Comparison of ENCODE assay signal across 22 mouse cellular contexts in genomic region chr7:124289873-124290272, GRCm38 (mm10).
DNase-seq lines count a peak whose midpoint lies in the region; ATAC-seq and TF ChIP-seq lines count a peak whose summit lies in the region.
"Had no signal": no experiment of that assay in that cellular context is flagged by ENCODE, and none has a peak within 500 bp of the region (broad histone marks: within the 10 kb centered on the region; RNA-seq: fewer than 3 reads in every experiment).

No protein-coding gene starts in this region.

- H3K36me3 ChIP-seq in midbrain, embryonic 13.5 days, result no peaks in the 10 kb centered on the region
- H3K36me3 ChIP-seq in midbrain, embryonic 14.5 days (ENCODE audit: control insufficient read depth, insufficient read depth, low read length), result no peaks in the 10 kb centered on the region
- H3K36me3 ChIP-seq in lung, postnatal 0 days (ENCODE audit: insufficient read depth, low read length), result no peaks in the 10 kb centered on the region
- no peaks in the 10 kb centered on the region for H3K36me3 ChIP-seq in stomach, postnatal 0 days (ENCODE audit: control insufficient read depth, insufficient read depth, low read length)
- H3K36me3 ChIP-seq: embryonic facial prominence, embryonic 10.5 days; embryonic facial prominence, embryonic 12.5 days; forebrain, embryonic 15.5 days; G1E had no signal

- no peak for ATAC-seq in midbrain, embryonic 13.5 days
- ATAC-seq in midbrain, embryonic 14.5 days (ENCODE audit: low FRiP score, low TSS enrichment), result no peak
- no peak for ATAC-seq in lung, postnatal 0 days
- ATAC-seq in stomach, postnatal 0 days (ENCODE audit: low FRiP score, low TSS enrichment), result no peak
- ATAC-seq: activated CD4-positive, CD25-positive, alpha-beta regulatory T cell, adult 4 months; forebrain, embryonic 13.5 days; forebrain, embryonic 15.5 days; forebrain, postnatal 0 days; Patski had no signal

- H3K27me3 ChIP-seq in midbrain, embryonic 13.5 days, result no peaks in the 10 kb centered on the region
- H3K27me3 ChIP-seq in midbrain, embryonic 14.5 days (ENCODE audit: control insufficient read depth, insufficient read depth, low read length), result no peaks in the 10 kb centered on the region
- H3K27me3 ChIP-seq in lung, postnatal 0 days (replicated peaks; ENCODE audit: insufficient read depth, low read length), result no peaks in the 10 kb centered on the region
- no peaks in the 10 kb centered on the region for H3K27me3 ChIP-seq in stomach, postnatal 0 days (ENCODE audit: control insufficient read depth, insufficient read depth, low read length)
- H3K27me3 ChIP-seq: embryonic facial prominence, embryonic 12.5 days; forebrain, embryonic 13.5 days; forebrain, embryonic 15.5 days; Patski had no signal

- no peak overlapping the region for H3K4me3 ChIP-seq in midbrain, embryonic 13.5 days (replicated peaks)
- H3K4me3 ChIP-seq in midbrain, embryonic 14.5 days (replicated peaks; ENCODE audit: low read depth, low read length), result no peak overlapping the region
- no peak overlapping the region for H3K4me3 ChIP-seq in lung, postnatal 0 days (ENCODE audit: low read depth, low read length)
- no peak overlapping the region for H3K4me3 ChIP-seq in stomach, postnatal 0 days (ENCODE audit: low read depth, low read length)
- H3K4me3 ChIP-seq: embryonic facial prominence, embryonic 10.5 days; embryonic facial prominence, embryonic 12.5 days; forebrain, embryonic 13.5 days; forebrain, embryonic 15.5 days had no signal

- no peaks in the 10 kb centered on the region for H3K4me1 ChIP-seq in midbrain, embryonic 13.5 days (replicated peaks)
- no peaks in the 10 kb centered on the region for H3K4me1 ChIP-seq in midbrain, embryonic 14.5 days (ENCODE audit: control insufficient read depth, insufficient read depth, low read length)
- H3K4me1 ChIP-seq in lung, postnatal 0 days (ENCODE audit: insufficient read depth, low read depth, low read length), result no peaks in the 10 kb centered on the region
- H3K4me1 ChIP-seq in stomach, postnatal 0 days (replicated peaks; ENCODE audit: control insufficient read depth, insufficient read depth), result no peaks in the 10 kb centered on the region
- H3K4me1 ChIP-seq: embryonic facial prominence, embryonic 10.5 days; embryonic facial prominence, embryonic 12.5 days; forebrain, embryonic 13.5 days; forebrain, embryonic 15.5 days had no signal

- TF ChIP-seq EP300 in lung, postnatal 0 days (IDR thresholded peaks at IDR 0.05), result no peak
- TF ChIP-seq EP300 in stomach, postnatal 0 days (optimal IDR thresholded peaks at IDR 0.05), result no peak

- TF ChIP-seq CTCF in lung, postnatal 0 days (IDR thresholded peaks at IDR 0.05), result no peak
- TF ChIP-seq CTCF in stomach, postnatal 0 days (IDR thresholded peaks at IDR 0.05; ENCODE audit: low read depth), result no peak

- peak overlapping the region; percentile 39; the same call in 1 of the 2 replicates for H3K27ac ChIP-seq in midbrain, embryonic 13.5 days
- H3K27ac ChIP-seq in midbrain, embryonic 14.5 days (replicated peaks; ENCODE audit: low read depth, low read length), result no peak overlapping the region
- no peak overlapping the region for H3K27ac ChIP-seq in lung, postnatal 0 days (ENCODE audit: low read length)
- H3K27ac ChIP-seq in stomach, postnatal 0 days (replicated peaks), result no peak overlapping the region
- H3K27ac ChIP-seq: embryonic facial prominence, embryonic 10.5 days; embryonic facial prominence, embryonic 12.5 days; forebrain, embryonic 13.5 days; forebrain, embryonic 15.5 days had no signal

- no peak overlapping the region for H3K4me2 ChIP-seq in midbrain, embryonic 13.5 days (replicated peaks)
- H3K4me2 ChIP-seq in midbrain, embryonic 14.5 days (ENCODE audit: low read length), result no peak overlapping the region
- H3K4me2 ChIP-seq in lung, postnatal 0 days (replicated peaks; ENCODE audit: low read depth, low read length), result no peak overlapping the region
- no peak overlapping the region for H3K4me2 ChIP-seq in stomach, postnatal 0 days (replicated peaks; ENCODE audit: low read depth)
- H3K4me2 ChIP-seq: embryonic facial prominence, embryonic 12.5 days; forebrain, embryonic 13.5 days; forebrain, embryonic 15.5 days had no signal

- 84% methylated on average over 6 of the region's 6 CpGs for WGBS in midbrain, embryonic 13.5 days
- 77% methylated on average over 6 of the region's 6 CpGs for WGBS in midbrain, embryonic 14.5 days
- WGBS in lung, postnatal 0 days, result 46% methylated on average over 6 of the region's 6 CpGs
- 70% methylated on average over 6 of the region's 6 CpGs for whole genome bisulfite sequencing in stomach, postnatal 0 days

- DNase-seq in midbrain, embryonic 14.5 days, result no peak
- peak; percentile 5 for DNase-seq in ES-CJ7 (ENCODE audit: low read depth, low spot score)
- DNase-seq in R1 (ENCODE audit: low read depth, low spot score), result peak; percentile 60
- no peak for DNase-seq in lung, postnatal 0 days (ENCODE audit: low spot score)
- no peak for DNase-seq in stomach, postnatal 0 days (ENCODE audit: low spot score)
- DNase-seq: adrenal gland, adult 8-10 months; adrenal gland, postnatal 14 days; adrenal gland, postnatal 36 days; cerebellum, adult 11-12 months; cerebellum, adult 2 months; cerebellum, adult 9-10 months; cerebellum, postnatal 10 days; cerebellum, postnatal 25 days; forebrain, postnatal 0 days had no signal

- no peaks in the 10 kb centered on the region for H3K9me3 ChIP-seq in midbrain, embryonic 13.5 days
- H3K9me3 ChIP-seq in midbrain, embryonic 14.5 days (ENCODE audit: control insufficient read depth, low read length), result no peaks in the 10 kb centered on the region
- no peaks in the 10 kb centered on the region for H3K9me3 ChIP-seq in lung, postnatal 0 days (ENCODE audit: low read length)
- H3K9me3 ChIP-seq in stomach, postnatal 0 days (ENCODE audit: control insufficient read depth, low read length), result no peaks in the 10 kb centered on the region
- H3K9me3 ChIP-seq: embryonic facial prominence, embryonic 10.5 days; embryonic facial prominence, embryonic 12.5 days; forebrain, embryonic 13.5 days; forebrain, embryonic 15.5 days had no signal

- no peak overlapping the region for H3K9ac ChIP-seq in midbrain, embryonic 13.5 days (replicated peaks)
- H3K9ac ChIP-seq in midbrain, embryonic 14.5 days (replicated peaks; ENCODE audit: low read length), result no peak overlapping the region
- no peak overlapping the region for H3K9ac ChIP-seq in lung, postnatal 0 days (replicated peaks; ENCODE audit: low read depth)
- no peak overlapping the region for H3K9ac ChIP-seq in stomach, postnatal 0 days (ENCODE audit: low read length)
- H3K9ac ChIP-seq: embryonic facial prominence, embryonic 12.5 days; forebrain, embryonic 13.5 days; forebrain, embryonic 15.5 days; forebrain, postnatal 0 days had no signal

Comparison
In these comparisons a context has a peak if more than half of its experiments do, and no peak if none do; other contexts are left out.
1. DNase-seq: peak in ES-CJ7 (single experiment) and R1 (single experiment); none in midbrain, embryonic 14.5 days (single experiment), lung, postnatal 0 days (single experiment) and stomach, postnatal 0 days (single experiment).